Mouse (Mus musculus) intestine, postnatal 0 days (tissue): ENCODE measurements around the gene Atp2b1. TPM values are rescaled to one million over a fixed set of nuclear protein-coding genes. Genes with fewer than 3 reads are reported as not detected.

Experiments used
- ATAC-seq: fragments of 200-750 bp; cut with Nextera tagmentation; 2 replicates; pipeline ENCODE4 v1.8.0; 2017; ENCODE audit warnings: mild to moderate bottlenecking, moderate TSS enrichment, moderate library complexity
- H3K27ac ChIP-seq: fragments of 300-500 bp; sonication (generic); 2 replicates; pipeline ENCODE4 v1.5.1; 2014; ENCODE audit warnings: mild to moderate bottlenecking, low read depth, low read length, moderate library complexity
- H3K27me3 ChIP-seq: fragments of 300-500 bp; sonication (generic); replicated peaks from 2 replicates; pipeline ENCODE4 v1.6.1; 2014; ENCODE audit warnings: low read length, mixed read lengths; ENCODE audit not compliant: control insufficient read depth, insufficient read depth
- H3K36me3 ChIP-seq: fragments of 300-500 bp; sonication (generic); 2 replicates; pipeline ENCODE4 v1.6.1; 2014; ENCODE audit warnings: mild to moderate bottlenecking, moderate library complexity; ENCODE audit not compliant: control insufficient read depth, insufficient read depth
- H3K4me1 ChIP-seq: fragments of 300-500 bp; sonication (generic); replicated peaks from 2 replicates; pipeline ENCODE4 v1.6.1; 2014; ENCODE audit warnings: antibody characterized with exemption, low read length, mixed read lengths; ENCODE audit not compliant: control insufficient read depth, insufficient read depth
- H3K4me2 ChIP-seq: fragments of 300-500 bp; sonication (generic); replicated peaks from 2 replicates; pipeline ENCODE4 v1.6.1; 2014; ENCODE audit warnings: low read depth, mild to moderate bottlenecking, moderate library complexity
- H3K4me3 ChIP-seq: fragments of 300-500 bp; sonication (generic); 2 replicates; pipeline ENCODE4 v1.5.1; 2014; ENCODE audit warnings: low read depth, low read length
- H3K9ac ChIP-seq: fragments of 300-500 bp; sonication (generic); 2 replicates; pipeline ENCODE4 v1.6.1; 2014; ENCODE audit warnings: mild to moderate bottlenecking, low read depth, low read length
- H3K9me3 ChIP-seq: fragments of 300-500 bp; sonication (generic); 2 replicates; pipeline ENCODE4 v1.6.1; 2016; ENCODE audit warnings: mixed run types; ENCODE audit not compliant: control insufficient read depth
- CTCF ChIP-seq: sonication (generic); IDR thresholded peaks from 2 replicates; pipeline ENCODE4 v1.5.1; 2016; ENCODE audit warnings: low read depth, mild to moderate bottlenecking, control low read depth, antibody characterized with exemption, moderate library complexity
- WGBS: fragments of 180-500 bp; shearing (Covaris S2); extraction: QIAGEN DNeasy Blood & Tissue Kit; methylation state at CpG from one replicate; pipeline ENCODE4 v1.1.7; 2014; 5-methylcytosine and 5-hydroxymethylcytosine counted together
- polyA plus RNA-seq: library from polyadenylated mRNA; unstranded; fragments of >200 nt; fragmentation: Nextera tagmentation; extraction: Ambion mirVana; gene quantifications from 2 replicates; pipeline ENCODE4 v1.2.1, GENCODE M21; 2015

Gene Atp2b1
- polyA plus RNA-seq, 1 experiment from 2014 or later = 179 TPM

DNA sequence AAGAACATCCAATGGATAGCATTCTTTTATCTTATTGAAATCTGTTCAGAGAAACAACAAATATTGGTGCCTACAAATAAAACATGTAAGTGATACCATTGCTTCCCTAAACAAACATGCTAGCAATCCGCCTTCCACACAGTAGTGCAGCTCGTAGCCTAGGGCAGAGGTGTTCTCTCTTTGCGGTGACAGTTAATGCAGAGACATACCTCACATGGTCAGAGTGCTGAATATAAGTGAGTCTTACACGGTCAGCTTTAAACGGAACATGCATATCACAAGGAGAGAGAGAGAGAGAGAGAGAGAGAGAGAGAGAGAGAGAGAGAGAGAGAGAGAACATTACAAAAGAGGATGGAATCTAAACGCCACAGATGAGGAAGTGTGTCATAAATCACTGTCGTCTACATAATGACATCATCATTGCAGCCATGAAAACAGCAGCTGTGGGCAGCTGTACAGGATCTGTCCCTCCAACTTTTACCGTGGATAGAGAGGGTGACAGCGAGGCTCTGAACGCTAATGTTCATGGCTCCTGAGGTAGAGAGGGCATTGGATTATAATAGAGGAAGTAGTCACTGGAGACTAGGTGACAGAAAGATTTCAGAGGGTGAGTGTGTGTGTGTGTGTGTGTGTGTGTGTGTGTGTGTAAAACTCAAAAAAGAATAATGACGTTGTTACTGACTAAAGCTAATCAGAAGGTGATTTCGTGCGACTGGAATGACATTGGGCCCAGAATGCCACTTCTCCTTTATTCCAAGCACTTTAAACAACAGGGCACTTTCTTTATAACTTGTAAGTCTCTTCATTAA, 52.4 kb downstream of the Atp2b1 start:
- no peak for TF ChIP-seq CTCF
- no peak for ATAC-seq
- Histone ChIP-seq H3K36me3 (peaks cover 18% of the 10 kb centered on the region), H3K4me3 (no peak overlapping the region), H3K4me2 (no peak overlapping the region), H3K27me3 (no peaks in the 10 kb centered on the region), H3K4me1 (no peaks in the 10 kb centered on the region), H3K9ac (no peak overlapping the region), H3K9me3 (no peaks in the 10 kb centered on the region), H3K27ac (no peak overlapping the region)
- 52% methylated on average over 13 of the region's 13 CpGs for WGBS

DNA sequence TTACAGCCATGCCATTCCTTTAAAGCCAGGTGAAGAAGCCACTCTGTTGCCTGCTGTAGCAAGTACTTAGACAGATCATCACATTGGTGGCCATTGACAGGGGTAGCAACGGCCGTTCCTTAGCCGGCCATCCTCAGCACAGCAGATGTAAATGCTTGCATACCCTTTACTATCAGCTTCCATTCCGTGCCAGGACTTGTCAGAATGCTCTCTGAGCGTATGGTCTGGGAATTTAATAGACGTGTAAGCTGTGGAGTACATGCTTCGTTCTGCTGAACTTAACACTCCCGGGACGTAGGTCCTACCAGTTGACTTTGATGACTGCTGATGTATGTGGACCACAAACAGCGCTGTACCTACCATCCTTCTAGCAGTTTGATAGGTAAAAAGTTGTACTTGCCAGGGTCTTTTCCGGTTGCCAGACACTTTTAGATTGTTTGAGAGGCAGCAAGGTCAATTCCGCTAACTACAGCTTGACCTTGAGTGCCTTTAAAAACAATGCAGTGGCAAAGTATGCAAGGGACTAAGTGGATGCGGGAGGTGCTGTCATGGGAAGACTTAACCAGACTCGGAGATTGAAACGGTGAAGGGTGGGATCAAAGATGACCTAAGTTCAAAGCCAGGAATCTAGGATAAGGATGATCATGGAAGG, 53.2 kb downstream of the Atp2b1 start:
- H3K9ac ChIP-seq = no peak overlapping the region
- H3K27me3 ChIP-seq = no peaks in the 10 kb centered on the region
- no peaks in the 10 kb centered on the region for H3K9me3 ChIP-seq
- no peak overlapping the region for H3K27ac ChIP-seq
- H3K36me3 ChIP-seq = peaks cover 18% of the 10 kb centered on the region
- H3K4me1 ChIP-seq = no peaks in the 10 kb centered on the region
- no peak for ATAC-seq
- H3K4me3 ChIP-seq = no peak overlapping the region
- no peak overlapping the region for H3K4me2 ChIP-seq
- TF ChIP-seq CTCF = no peak
- 83% methylated on average over 15 of the region's 15 CpGs for WGBS

DNA sequence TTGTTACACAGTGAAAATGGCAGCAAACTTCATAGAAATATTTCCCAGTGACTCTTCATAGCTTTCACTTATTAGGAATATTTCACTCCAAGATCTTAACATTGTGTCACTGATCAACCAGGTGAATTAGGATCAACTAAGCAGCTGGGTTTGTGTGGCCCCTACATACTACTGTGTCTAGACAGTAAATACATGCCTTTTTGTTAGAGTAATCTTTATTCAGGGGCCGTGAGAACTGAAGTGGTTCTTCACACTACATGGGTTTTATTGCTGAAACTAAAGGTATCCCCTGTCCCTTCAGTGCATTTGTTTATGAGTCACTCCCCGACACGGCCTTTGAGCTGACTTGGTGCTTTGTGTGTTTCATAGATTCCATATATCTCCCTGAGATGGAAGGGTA, 56.7 kb downstream of the Atp2b1 start:
- no peak overlapping the region for H3K4me3 ChIP-seq
- WGBS = 72% methylated on average over 3 of the region's 3 CpGs
- H3K9ac ChIP-seq = no peak overlapping the region
- no peaks in the 10 kb centered on the region for H3K27me3 ChIP-seq
- no peak overlapping the region for H3K4me2 ChIP-seq
- no peak overlapping the region for H3K27ac ChIP-seq
- H3K4me1 ChIP-seq = no peaks in the 10 kb centered on the region; the same call in 1 of the 2 replicates
- TF ChIP-seq CTCF = no peak
- H3K9me3 ChIP-seq = no peaks in the 10 kb centered on the region
- no peak for ATAC-seq
- peaks cover 18% of the 10 kb centered on the region for H3K36me3 ChIP-seq

DNA sequence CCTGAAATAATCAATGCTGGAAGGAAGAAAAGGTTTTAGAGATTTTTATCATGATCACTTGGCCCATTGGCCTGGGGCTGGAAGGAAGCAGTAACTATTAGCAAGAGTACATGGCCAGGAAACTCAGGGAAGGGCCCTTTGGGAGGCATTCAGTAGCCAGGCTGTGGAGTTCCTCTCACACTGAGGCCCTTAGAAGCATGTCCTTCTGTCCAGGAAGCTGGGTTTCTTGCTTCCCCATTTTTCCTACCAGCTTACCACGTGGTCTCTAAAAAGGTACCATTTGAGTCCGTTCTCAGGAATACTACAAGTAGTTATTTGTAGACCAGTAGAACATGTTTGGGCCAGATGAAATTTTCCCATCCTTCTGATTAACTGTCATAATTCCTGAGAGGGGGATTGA, 58.2 kb downstream of the Atp2b1 start:
- H3K4me3 ChIP-seq = no peak overlapping the region
- 92% methylated on average over 2 of the region's 2 CpGs for WGBS
- no peak overlapping the region for H3K27ac ChIP-seq
- H3K4me2 ChIP-seq = no peak overlapping the region
- peaks cover 18% of the 10 kb centered on the region for H3K36me3 ChIP-seq
- ATAC-seq = no peak
- TF ChIP-seq CTCF = no peak
- H3K4me1 ChIP-seq = no peaks in the 10 kb centered on the region; the same call in 1 of the 2 replicates
- H3K27me3 ChIP-seq = no peaks in the 10 kb centered on the region
- no peaks in the 10 kb centered on the region for H3K9me3 ChIP-seq
- no peak overlapping the region for H3K9ac ChIP-seq

DNA sequence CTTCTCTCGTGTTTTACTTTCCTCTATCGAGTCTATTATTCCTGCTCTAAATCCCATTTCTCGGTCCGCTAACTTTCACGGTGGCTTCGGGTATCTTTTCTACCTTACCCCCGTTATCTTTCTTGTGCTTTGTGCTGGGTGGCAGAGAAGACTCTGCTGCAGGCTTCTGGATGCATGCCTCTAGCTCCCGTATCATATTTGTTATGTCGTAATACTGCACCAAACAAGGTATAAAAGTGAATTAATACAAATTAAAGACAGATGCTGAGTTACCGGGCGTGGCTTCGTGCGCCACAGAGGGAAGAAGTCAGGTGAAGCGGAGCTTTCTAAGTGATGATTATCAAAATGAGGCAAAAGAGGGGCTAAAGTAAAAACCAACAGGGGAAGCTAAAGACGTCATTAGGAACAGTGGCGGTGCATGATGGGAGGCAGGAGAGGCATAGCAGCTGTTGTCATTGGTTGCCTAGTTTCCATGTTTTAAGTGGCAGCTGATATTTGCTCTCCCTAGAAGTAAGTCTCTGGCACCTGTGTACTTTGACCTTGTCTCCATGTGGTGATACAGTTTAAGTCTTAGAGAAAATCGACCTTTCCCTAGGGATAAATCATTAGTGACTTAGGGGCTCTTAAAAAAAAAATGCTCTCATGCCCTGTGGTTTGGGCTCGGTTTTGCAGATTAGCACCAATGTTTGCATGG, 58.9 kb downstream of the Atp2b1 start:
- H3K9me3 ChIP-seq = no peaks in the 10 kb centered on the region
- 0 out of 2 replicates have a peak overlapping the region, but pooled peaks have one; percentile 10 for H3K4me2 ChIP-seq
- no peak for TF ChIP-seq CTCF
- WGBS = 64% methylated on average over 18 of the region's 18 CpGs
- H3K4me3 ChIP-seq = no peak overlapping the region
- peak; percentile 61; the same call in 1 of the 2 replicates for ATAC-seq
- H3K27ac ChIP-seq = no peak overlapping the region
- peaks cover 18% of the 10 kb centered on the region for H3K36me3 ChIP-seq
- H3K9ac ChIP-seq = no peak overlapping the region
- H3K4me1 ChIP-seq = no peaks in the 10 kb centered on the region; the same call in 1 of the 2 replicates
- no peaks in the 10 kb centered on the region for H3K27me3 ChIP-seq

DNA sequence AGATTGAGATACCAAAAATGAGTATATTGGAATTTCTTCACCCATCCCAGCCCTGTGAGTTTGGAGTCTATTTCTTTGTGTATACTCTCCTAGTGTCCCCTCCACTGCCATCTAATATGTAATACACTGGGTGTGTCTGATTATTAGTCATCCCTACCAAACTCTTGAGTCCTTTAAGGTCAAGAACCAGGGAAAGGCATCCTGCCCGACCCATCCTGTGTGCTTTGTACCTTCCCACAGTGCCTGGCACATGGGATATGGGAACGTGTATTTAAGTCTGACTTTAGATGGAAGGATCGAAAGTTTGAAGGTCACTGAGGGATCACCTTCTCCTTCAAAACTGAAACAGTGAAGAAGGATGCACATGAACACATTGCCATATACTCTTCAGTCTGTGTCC, 60.4 kb downstream of the Atp2b1 start:
- Histone ChIP-seq H3K9me3 (no peaks in the 10 kb centered on the region), H3K4me2 (no peak overlapping the region), H3K27ac (no peak overlapping the region), H3K27me3 (no peaks in the 10 kb centered on the region), H3K4me3 (no peak overlapping the region), H3K4me1 (no peaks in the 10 kb centered on the region; the same call in 1 of the 2 replicates), H3K36me3 (peaks cover 12% of the 10 kb centered on the region; the same call in 1 of the 2 replicates), H3K9ac (no peak overlapping the region)
- 64% methylated on average over 3 of the region's 3 CpGs for WGBS
- no peak for TF ChIP-seq CTCF
- ATAC-seq = no peak
